Mouse (Mus musculus) 3T3-L1 (cell line): ENCODE measurements around the gene Klk15.
"Not testable (repeated sequence)": the region's sequence is repeated elsewhere in the genome, so short reads cannot be mapped to it uniquely, and the experiment has no call there.

ENCODE experiments used
- DNase-seq: peaks from one replicate; pipeline ENCODE4 v3.0.0-alpha.2; 2015; ENCODE audit warnings: low read depth, low spot score

The Klk15 gene

DNA sequence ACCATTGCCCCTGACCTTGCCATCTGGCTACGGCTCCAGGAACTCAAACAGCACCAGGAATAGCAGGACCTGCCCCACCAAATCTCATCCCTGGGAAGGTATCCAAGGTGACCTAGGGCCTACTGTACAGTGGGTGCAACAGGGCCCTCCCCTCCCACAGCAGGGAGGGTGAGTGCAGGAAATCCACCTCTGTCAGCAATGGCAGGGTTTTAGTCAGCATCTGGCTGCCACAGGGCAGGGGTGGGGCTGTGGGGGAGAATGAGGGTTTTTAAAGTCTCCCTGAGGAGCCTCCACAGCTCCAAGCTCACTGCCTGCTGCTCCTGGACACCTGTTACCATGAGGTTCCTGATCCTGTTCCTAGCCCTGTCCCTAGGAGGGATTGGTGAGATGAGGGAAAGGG, 42.2 kb downstream of the Klk15 start, which contains the start of gene Klk1b9:
Gene Klk1b9 (plus strand): TSS at position 301 of the 400 bp plus-strand sequence.
- DNase-seq = not testable (repeated sequence)

DNA sequence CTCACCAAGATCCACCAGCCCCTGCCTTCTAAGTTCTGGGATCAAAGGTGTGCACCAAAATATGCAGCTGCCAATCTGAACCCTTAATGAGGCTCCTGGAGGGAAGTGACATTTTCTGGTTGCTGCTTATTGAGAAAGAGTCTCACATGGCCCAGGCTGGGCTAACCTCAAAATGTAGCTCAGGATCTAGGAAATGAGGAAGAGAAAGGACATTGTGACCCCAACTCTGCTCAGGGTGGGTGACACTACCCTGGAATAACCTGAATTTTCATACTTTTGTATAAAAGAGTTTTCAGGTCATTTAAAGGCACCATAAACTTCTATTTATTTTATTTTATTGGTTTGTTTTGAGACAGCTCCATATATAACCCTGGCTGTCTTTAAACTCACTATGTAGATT, 52.1 kb downstream of the Klk15 start:
- DNase-seq = no peak
